Mouse (Mus musculus) heart, adult 8-10 months (tissue): ENCODE data around the gene Usp10. TPM values are rescaled to one million over a fixed set of nuclear protein-coding genes. Genes with fewer than 3 reads are reported as not detected.

Experiments
- DNase-seq: peaks from one replicate; pipeline ENCODE4 v3.0.0; 2022; ENCODE audit warnings: low spot score
- total RNA-seq, 4 experiments: library from RNA; stranded (reverse); gene quantifications; 2 replicates each; pipeline ENCODE4 v1.2.4; 2022

Gene Usp10
- total RNA-seq, 4 experiments from 2014 or later = 50.7 to 55.9 (median 53.9) TPM

DNA sequence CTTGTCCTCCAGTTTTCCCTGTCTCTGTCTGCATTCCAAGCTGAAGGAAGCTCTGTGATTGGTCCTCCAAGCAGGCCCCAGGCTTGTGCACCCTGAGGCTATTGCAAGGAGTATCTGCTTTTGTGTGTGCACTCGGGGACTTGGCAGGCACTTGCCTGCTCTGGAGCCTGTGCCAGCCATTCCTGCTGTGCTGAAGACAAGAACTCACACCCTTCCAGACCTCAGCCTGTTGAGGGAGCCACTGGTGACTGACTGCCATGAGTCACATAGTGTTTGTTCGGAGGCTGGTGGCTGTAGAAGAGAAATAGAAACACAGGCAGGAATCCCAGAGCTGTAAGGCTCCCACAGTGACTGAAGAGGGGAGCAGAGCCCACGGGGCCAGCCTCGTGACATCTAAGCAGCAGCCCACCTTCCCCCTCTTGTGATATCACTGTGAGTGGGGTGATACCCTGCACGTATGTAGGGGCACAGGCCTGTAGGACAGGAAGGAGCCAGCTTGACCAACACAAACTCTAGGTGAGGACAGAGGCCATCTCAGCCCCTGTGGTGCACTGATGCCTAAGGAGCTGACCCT is 50.5 kb downstream of the Usp10 start:
- peak; percentile 33 for DNase-seq

- DNase-seq = no peak
Observed at GRCm38 (mm10) chr8:119964859-119965258, 54.7 kb downstream of the Usp10 start.

GRCm38 (mm10) chr8:119967435-119967834 is 57.3 kb downstream of the Usp10 start:
- no peak for DNase-seq

- no peak for DNase-seq
Observed at GRCm38 (mm10) chr8:119970169-119970568, 60.0 kb downstream of the Usp10 start.

- no peak for DNase-seq
Observed at GRCm38 (mm10) chr8:119972558-119972957, 62.4 kb downstream of the Usp10 start.

GRCm38 (mm10) chr8:119978770-119979381 is 68.7 kb downstream of the Usp10 start:
- no peak for DNase-seq

- no peak for DNase-seq
Observed at GRCm38 (mm10) chr8:119981253-119981652, 71.1 kb downstream of the Usp10 start.

GRCm38 (mm10) chr8:119984085-119984484 is 73.9 kb downstream of the Usp10 start:
- DNase-seq = no peak

GRCm38 (mm10) chr8:119986174-119986573 is 76.0 kb downstream of the Usp10 start:
- DNase-seq = no peak

GRCm38 (mm10) chr8:119988087-119988486 is 77.9 kb downstream of the Usp10 start:
- DNase-seq = no peak

DNA sequence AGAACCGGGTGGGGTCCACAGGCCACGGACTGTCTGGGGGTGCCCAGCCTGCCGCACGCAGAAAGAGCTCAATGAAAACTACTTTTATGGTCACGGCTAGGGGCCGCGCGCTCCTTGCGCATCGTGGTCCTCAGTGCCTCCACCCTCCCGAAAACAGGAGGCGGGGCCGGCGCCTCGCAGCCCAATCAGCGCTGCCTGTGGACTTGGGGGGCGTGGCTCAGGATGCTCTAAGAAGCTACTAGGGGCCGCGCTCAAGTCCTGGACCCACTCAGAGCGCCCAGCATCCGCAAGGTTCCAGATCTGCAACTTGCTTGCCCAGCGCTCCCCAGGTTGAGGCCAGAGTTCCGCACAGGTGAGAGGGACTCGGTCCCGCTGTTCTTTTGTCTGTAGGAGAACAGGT is 82.1 kb downstream of the Usp10 start, which contains the start of gene Crispld2:
Crispld2 (plus strand) TSS at position 190 of the 400 bp plus-strand sequence.
- DNase-seq = peak; percentile 76

DNA sequence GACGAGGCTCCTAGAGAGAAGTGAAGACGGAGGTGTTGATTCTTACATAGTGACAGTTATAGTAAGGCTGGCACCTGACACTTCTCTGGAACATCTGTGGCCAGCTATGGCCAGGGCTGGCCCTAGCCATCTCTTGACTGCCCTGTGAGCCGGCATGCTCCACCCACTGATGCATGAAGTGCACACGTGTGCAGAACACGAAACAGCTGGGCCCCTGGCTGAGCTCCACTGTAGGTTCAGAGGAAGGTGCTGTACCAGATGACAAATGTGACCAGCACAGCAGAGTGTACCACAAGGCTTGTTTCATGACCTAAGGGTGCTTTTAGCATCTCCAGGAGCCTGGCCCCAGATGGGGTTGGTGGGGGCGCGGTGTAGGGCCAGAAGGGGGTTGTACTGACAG is 84.0 kb downstream of the Usp10 start:
- no peak for DNase-seq

GRCm38 (mm10) chr8:119994556-119994955 is 84.4 kb downstream of the Usp10 start:
- no peak for DNase-seq

GRCm38 (mm10) chr8:119997266-119997665 is 87.1 kb downstream of the Usp10 start:
- DNase-seq = no peak

- peak; percentile 48 for DNase-seq
Observed at GRCm38 (mm10) chr8:120000461-120000860, 90.3 kb downstream of the Usp10 start.

GRCm38 (mm10) chr8:120001712-120002111 is 91.6 kb downstream of the Usp10 start:
- DNase-seq = no peak

DNA sequence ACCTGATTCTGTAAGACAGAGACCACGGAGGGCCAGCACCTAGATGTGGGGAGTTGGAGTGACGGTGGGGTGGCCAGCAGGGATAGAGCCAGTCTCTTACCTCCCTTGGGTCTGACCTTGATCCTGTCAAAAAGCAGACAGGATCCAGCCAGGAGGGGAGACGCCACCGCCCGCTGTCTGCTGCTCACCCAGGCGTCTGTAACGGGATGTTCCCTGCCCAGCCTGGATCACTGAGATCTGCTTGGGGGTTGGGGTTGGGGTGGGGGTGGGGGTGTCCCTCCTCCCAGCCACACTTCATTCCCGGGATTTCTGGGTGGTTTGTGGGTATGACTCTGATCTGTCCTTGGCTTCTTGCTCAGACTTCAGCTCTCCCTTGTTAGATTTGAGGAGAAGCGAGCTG is 92.2 kb downstream of the Usp10 start:
- no peak for DNase-seq

DNA sequence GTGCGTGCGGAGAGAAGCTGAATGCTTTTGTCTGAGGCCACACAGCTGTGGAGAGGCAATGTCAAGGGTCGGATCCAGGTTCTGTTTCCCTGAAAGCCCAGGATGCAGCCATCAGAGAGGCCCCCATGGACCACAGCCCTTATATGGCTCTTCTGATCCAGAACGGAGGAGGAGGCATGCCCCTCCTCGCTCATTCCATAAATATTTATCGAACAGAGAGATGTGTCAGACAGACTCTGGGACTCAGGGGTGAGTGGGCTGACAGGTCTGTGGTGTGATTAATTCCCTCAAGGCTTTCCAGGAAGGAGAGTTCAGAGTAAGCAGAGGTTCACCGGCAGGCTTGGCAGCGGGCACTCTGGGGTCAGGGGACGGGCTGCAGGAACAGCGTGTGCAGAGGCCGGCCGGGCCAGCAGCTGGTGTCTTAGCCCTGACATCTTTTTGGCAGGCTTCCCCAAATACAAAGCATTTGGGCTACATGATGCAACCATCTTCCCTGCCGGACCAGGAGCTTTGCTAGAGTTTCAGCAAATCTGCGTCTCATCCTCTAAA is 94.1 kb downstream of the Usp10 start:
- DNase-seq = peak; percentile 50

- DNase-seq = no peak
Observed at GRCm38 (mm10) chr8:120004705-120005381, 94.7 kb downstream of the Usp10 start.

DNA sequence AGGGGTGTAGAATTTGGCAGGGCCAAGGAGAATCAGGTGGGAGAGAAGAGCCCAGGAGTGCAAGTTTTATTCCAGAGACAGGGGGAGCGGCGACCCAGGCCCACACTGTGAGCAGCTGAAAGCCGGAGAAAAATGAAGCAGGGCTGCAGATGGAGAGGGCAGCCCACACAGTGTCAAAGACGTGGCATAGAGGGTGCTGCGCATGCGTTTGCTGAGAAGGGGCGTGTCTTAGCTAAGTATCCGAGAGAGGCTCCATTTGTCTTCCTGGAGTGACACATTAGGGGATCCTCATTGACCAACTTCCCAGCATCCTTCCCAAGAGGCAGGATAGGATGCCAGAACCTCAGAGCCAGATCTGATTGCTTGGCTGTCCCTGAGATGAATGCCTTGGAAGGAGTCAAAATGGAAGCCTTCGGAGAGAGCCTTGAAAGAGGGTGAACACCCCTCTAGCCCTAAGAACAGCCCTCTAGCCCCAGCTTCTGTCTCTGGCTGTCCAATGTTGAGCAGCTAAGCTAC is 96.5 kb downstream of the Usp10 start:
- peak; percentile 38 for DNase-seq
